Mouse (Mus musculus) lung, adult 2 months (tissue): Measurements from ENCODE around the gene Slc22a23.

Experiments
- CTCF ChIP-seq: fragments of 200-500 bp; IDR thresholded peaks from 2 replicates; pipeline ENCODE4 v1.5.1; 2011; ENCODE audit warnings: mild to moderate bottlenecking, low read length, control low read depth; ENCODE audit not compliant: insufficient read depth
- POLR2A ChIP-seq: fragments of 200-500 bp; IDR thresholded peaks from 2 replicates; pipeline ENCODE4 v1.6.1; 2011; ENCODE audit warnings: low read depth, mild to moderate bottlenecking, control low read depth, low read length, borderline replicate concordance; ENCODE audit errors: extremely low read depth

DNA sequence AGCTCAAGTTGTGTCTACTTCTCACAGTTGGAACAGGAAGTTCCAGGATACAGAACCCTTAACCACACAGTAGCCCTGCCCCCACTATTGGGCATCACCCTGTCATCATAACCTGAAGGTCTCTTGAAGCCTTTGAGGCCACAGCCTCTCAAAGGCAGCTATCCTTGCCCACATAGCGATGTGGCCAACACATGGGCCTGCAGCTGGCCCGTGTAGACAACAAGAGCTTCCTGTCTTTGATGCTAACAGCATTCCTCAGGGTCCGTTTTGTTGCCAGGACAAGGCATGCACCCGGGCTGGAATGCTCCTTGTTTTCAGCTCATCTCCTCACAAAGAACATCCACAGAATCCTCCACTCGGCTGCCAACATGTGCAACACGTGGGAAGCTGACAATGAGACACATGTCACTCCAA lies 66.7 kb downstream of the Slc22a23 start:
- TF ChIP-seq CTCF (no peak), POLR2A (no peak)
